Mouse (Mus musculus) cerebellum, adult 2 months (tissue): ENCODE measurements around the gene Pde2a.

Experiments used
- CTCF ChIP-seq: fragments of 200-500 bp; IDR thresholded peaks from 2 replicates; pipeline ENCODE4 v1.5.1; 2011; ENCODE audit warnings: low read depth, mild to moderate bottlenecking, control low read depth, low read length, moderate library complexity, borderline replicate concordance; ENCODE audit not compliant: insufficient read depth
- POLR2A ChIP-seq: fragments of 200-500 bp; IDR thresholded peaks from 2 replicates; pipeline ENCODE4 v1.6.1; 2011; ENCODE audit warnings: low read length, control low read depth, borderline replicate concordance; ENCODE audit not compliant: insufficient read depth

DNA sequence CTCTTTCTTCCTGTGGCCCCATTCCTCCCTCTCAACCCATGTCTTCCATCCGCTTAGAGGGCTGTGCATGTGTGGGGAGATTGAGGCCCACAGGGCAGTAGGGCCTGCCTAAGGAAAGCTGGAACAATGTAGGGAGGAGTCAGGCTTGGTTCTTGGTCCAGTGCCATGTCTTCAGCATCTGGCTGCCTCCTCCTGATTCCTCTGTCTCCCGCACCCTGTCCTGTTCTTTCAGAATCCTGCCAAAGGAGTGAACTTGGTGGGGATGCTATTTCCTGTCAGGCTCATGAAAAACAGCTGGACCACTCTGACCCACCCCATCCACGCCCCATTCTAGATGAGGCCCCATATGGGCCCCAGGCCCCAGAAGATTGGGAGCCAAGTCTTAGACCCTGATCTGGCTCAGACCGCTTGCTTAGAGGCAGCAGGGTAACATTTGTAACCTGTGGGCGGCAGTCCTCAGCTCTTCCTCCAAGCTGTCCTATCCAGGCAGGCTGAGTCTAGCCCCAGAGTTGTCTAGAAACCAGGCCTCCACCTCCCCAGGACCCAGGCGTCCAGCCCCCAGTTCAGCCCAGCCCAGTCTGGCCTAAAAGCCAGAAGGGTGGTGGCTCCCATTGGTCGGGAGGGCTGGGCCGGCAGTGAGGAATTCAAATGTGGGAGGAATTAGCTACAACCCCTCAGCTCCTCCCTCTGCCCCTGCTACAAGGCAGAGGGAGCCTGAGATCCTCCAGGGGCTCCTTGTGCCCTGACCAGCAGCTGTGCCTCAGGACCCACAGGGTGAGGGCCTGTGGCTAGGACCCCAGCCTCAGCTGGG lies 27.6 kb upstream of the Pde2a start:
- TF ChIP-seq POLR2A (no peak), CTCF (no peak)
